Mouse (Mus musculus): ENCODE measurements around the gene C9.

DNA sequence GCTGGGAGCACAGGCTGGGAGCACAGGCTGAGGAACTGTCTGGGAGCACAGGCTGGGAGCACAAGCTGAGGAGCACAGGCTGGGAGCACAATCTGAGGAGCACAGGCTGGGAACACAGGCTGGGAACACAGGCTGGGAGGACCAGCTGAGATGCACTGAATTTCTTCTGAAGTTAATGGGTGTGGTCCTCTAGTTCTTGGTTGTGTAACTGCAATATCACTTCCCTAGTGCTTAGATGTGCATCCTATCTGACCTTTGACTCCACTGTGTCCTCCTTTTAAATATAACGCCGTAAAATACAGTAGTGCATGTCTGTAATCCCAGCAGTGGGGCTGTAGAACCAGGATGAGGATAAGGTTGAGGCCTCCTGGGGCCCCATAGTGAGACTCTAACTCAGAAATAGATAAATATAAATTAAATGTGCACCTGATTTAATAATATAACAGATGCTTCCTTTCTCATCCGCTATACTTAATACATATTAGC is 88.8 kb downstream of the C9 start:
- TF ChIP-seq CTCF (IDR thresholded peaks at IDR 0.05) (no peak), EP300 (IDR thresholded peaks at IDR 0.05) (no peak)

Data from lung, postnatal 0 days (tissue).